Mouse (Mus musculus) C3H10T1/2 (cell line): ENCODE results near the gene Trhde. TPM values are rescaled to one million over a fixed set of nuclear protein-coding genes. Genes with fewer than 3 reads are reported as not detected.

Experiments
- polyA plus RNA-seq, 2 experiments: library from polyadenylated mRNA; unstranded; fragments of >200 nt; fragmentation: generic; extraction: Trizol; gene quantifications; one replicate each; pipeline ENCODE4 v1.2.1; 2012; ENCODE audit warnings: missing spikeins in 2 of 2

The Trhde gene
- not detected for polyA plus RNA-seq

GRCm38 (mm10) chr10:114802161-114802651 is at the start of gene Trhde:
TSS of gene Trhde (minus strand) at chr10:114802307.

